Mouse (Mus musculus) skeletal muscle tissue, adult 2 months (tissue): ENCODE results near the gene Crebl2.

Source experiments
- DNase-seq: peaks from one replicate; pipeline ENCODE4 v3.0.0-alpha.2; 2012; ENCODE audit warnings: low read depth, low spot score

The Crebl2 gene

DNA sequence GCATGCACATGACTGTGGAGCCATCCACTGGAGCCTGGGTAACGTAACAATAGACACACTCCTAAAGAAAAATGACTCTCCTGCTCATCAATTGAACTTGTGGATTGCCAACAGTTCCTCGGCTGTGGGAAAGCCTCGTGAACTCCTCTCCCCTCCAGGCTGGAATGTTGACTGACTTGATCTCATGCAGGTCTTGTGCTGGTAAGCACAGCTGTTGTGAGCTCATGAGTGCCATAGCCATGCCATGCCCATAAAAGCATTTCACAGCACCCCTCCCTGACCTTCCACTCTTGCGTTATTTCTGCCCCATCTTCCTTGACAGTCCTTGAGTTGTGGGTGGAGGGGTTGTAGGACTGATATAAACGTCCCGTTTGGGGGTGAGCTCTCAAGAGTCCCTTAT lies 9.5 kb upstream of the Crebl2 start:
- DNase-seq: no peak

GRCm38 (mm10) chr6:134822844-134823243 lies 7.1 kb upstream of the Crebl2 start:
- DNase-seq: no peak

- DNase-seq: no peak
Observed at GRCm38 (mm10) chr6:134830776-134831175, 822 bp downstream of the Crebl2 start.

- no peak for DNase-seq
Observed at GRCm38 (mm10) chr6:134834585-134835251, 4.8 kb downstream of the Crebl2 start.

DNA sequence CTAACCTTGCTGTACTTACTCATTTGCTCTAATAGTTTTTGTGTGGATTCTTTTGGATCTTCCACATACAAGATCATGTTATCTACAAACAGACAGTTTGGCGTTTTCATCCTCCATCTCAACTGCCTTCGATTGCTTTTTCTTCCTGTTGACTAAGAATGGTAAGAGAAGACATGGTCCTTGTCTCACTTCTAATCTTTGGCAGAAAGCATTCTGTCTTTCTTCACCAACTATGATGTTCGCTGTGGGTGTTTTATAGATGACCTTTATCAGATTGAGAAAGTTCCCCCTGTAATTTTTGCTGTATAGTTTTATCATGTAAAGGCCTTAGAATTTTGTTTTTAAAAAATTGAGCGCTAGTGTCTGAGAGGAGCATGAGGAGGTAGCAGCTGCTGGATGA lies 8.2 kb downstream of the Crebl2 start:
- DNase-seq: no peak

DNA sequence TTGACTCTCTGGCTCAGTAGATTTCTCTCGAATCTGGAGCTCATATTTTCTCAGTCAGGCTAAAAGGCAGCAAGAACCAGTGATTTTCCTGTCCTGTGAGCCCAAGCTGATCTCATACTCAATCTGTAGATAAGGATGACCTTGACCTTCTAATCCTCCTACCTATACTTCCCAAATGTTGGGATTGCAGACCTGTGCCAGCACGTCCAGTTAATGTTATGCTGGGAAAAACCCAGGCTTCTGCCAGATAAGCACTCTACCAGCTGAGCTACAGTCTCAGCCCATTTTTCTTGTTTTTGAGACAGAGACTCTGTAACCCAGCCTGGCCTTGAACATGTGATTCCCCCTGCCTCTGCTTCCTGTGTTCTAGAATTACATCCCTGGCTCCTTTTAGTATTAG lies 10.4 kb downstream of the Crebl2 start:
- no peak for DNase-seq

DNA sequence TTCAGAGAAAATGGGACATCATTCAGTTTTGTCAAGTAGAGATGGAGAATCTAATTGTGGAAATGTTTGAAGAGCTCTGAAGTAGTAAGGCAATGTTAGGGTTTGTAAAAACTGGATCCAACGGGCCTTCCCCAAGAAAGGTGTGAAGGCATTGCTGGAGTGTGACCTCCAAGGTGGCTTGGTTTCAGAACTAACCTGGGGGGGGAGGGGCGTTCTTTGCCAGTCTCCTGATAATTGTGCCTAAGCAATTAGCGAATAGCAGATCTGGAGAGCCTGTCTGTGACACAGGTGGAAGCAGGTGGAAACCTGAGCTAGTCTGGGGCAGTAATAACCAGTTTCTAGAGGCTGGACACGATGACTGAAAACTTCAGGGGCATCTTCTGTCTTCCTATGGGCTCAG lies 15.8 kb downstream of the Crebl2 start:
- DNase-seq: no peak

GRCm38 (mm10) chr6:134846308-134846707 lies 16.4 kb downstream of the Crebl2 start:
- DNase-seq: no peak

DNA sequence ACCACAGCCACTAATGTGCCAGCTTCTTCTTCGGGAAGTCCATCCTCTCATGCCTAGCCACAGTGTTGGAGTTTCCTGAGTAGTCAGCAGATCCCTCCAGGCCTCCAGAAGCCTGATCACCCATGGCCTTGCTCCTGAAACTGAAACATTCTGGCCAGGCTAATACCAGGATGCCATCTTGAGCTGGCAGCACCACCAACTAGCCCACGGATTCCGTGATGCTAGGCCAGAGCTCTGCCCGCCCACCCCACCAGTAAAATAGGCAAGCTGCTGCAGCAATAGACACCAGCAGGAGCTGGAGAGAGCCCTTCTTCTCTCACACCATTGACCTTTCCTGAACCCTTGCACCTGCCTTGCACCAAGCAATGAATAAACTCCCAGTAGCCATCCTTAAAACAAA lies 17.6 kb downstream of the Crebl2 start:
- no peak for DNase-seq

DNA sequence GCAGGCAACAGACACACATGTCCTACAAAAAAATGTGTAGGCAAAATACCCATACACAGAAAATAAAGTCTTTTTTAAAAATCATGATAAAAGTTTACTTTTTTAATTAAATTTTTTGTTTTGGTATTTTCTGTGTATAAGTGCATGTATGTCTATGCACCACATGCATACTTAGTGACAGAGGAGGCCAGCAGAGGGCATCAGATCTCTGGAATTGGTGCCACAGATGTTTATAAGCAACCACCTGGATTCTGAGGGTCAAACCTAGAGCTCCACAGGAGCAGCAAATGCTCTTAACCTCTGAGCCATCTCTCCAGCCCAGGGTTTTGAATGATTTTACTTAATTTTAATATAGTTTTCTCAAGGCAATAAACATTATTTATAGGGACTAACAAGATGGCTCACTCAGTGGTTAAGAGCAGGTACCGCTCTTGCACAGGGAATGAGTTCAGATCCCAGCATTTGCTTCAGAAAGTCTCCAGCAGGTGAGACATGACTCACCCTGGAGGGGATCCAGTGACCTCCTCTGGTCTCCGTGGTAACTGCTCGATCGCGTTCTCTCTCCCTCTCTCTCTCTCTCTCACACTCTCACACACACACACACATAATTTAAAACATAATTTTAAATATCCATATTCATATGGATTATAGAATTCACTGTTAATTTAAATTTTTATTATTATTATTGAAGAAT lies 18.4 kb downstream of the Crebl2 start:
- no peak for DNase-seq

GRCm38 (mm10) chr6:134849461-134849860 lies 19.5 kb downstream of the Crebl2 start:
- DNase-seq: no peak

DNA sequence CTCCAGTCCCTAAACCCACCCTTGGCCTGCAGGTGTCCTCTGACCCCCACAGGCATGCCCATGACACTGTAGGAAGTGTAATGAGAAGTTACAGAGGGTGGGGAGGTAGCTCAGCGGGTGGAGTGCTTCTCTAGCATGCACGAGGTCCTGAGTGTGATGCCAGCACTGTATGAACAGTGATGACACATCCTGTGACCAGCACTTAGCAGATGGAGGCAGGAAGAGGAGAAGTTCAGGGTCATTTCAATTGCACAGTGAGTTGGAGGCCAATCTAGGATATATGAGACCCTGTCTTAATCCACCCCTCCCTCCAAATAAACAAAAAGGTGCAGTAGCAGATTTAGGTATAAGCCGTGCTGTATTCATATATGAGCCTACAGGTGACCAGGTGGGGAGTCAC lies 20.0 kb downstream of the Crebl2 start:
- DNase-seq: no peak

GRCm38 (mm10) chr6:134854782-134855181 lies 24.8 kb downstream of the Crebl2 start:
- DNase-seq: no peak

DNA sequence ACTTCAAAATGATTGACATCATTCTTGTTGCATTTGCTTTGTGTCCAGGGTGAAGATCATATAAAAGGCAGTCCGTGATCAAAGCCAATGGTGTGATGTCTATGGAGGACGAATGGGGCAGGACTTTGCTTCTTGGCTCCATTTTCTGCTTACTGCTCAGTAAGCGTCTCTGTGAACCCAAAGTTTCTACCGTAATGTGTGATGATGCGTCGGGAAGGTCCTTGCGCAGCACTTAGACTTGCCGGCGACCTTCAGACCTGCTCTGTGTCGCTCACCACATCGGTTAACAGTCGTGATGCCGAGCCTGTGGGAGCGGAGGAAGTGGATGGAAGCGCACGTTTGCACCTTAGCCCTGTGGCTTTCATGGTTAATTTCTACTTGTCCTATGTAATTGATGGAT lies 26.0 kb downstream of the Crebl2 start:
- no peak for DNase-seq

GRCm38 (mm10) chr6:134859021-134859420 lies 29.1 kb downstream of the Crebl2 start:
- DNase-seq: no peak

DNA sequence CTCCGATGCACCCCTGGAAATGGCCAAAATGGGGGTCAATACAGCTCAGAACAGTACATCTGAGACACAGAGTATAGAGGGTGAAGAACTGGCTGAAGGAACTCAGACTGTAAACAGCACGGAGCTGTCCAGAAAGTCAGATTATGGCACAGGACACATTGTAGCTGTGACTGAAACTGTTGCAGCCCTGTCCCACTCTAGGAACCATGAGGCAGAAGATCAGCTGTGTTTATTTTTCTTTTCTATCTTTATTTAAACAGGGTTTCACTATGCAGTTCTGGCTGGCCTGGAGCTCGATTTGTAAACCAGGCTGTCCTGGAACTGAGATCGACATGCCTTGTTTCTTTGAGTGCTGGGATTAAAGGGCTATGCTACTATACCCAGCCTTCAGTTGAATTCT lies 30.3 kb downstream of the Crebl2 start:
- DNase-seq: no peak

DNA sequence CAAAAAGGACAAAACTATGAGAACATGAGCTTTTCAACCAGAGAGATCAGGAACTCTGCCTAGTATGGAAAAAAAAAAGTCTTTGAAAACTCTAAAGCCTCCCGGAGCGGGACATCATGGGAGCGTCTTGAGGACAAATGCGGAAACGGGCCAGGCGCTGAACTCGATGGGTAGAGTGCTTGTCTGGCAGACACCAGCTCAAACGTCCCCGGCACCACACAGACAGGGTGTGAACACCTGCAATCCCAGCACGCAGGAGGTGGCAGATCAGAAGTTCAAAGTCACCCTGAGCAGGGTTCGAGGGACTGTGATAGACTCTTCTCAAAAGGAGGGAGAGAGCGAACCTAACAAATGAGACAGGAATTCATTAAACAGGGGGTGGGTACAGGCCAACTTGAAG lies 31.4 kb downstream of the Crebl2 start:
- no peak for DNase-seq

DNA sequence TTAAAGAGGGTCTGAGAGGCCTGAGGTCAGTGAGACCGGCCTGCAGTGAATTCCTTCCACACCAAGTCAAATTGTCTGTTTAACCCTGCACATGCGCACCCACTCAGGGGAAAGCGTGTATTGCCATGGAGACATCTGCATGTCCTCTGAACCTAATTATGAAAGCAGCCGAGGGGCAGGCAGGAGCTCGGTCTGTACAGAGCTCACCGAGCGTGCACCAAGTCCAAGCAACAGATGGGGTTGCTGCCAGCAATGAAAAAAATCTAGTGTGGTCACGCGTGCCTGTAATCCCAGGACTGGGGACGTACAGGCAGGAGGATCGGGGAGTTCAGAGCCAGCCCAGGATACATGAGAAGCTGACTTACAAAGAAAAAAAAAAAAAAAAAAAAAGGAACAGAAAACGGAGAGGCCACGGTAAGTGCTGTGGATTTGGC lies 32.7 kb downstream of the Crebl2 start:
- DNase-seq: peak; percentile 10

DNA sequence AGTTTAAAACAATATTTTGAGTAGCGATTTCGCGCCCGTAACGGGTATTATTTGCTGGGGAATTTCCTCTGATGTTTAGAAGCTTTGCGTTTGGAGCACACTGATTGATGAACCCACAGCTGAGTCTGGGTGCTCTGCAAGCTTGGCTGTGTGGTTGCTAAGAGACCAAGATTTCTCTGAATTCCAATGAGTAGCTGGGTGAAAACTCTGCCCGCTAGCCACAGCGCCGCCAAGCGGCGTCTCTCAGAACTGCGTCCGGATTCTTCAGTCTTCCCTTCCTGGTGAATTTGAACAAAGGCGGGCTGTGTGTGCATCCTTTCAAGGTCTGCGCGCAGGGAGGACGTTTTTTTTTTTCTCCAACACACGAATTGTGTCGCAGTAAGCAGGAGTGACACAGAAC lies 33.2 kb downstream of the Crebl2 start:
- DNase-seq: peak; percentile 77

- DNase-seq: no peak
Observed at GRCm38 (mm10) chr6:134866113-134866512, 36.2 kb downstream of the Crebl2 start.

DNA sequence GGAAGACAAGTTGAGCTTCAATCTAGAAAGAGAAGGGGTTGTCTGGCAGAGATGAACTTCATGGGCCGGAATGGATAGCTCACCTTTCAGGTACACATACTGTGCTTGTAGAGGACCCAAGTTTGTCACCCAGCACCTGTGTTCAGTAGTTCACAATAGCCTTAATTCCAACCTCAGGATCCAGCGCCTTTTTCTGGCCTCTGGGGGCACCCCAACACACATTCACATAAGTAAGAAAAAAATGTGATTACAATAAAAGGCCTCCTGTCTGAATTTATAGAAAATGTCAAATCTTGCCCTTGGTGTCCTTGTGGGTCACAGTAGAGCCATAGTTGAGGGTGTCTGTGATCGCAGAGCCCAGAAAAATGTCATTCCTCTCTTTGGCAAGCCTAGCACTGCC lies 37.4 kb downstream of the Crebl2 start:
- DNase-seq: no peak

DNA sequence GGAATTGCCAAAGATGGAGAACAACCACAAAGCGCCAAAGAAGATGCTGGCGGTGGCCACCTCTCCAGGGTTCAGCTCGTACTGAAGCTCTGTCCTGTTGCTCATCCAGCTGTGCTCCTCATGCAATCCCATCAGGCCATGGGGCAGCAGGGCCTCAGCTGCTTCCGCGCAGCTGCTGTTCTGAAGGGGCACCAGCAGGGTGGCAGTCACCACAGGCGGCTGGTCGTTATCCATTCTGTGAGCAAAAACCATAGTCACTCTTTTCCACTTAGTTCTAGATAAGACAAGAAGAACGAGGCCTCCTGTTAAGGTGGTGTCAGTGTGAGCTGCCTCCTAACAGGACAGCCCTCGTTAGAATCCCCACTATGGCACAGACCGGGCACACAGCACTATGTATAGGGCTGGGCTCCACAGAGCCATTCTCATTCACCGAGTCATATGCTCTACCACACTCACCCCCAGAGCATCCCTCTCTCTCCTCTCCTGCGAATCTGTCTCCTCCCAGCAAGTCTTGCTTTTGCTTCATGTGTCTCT lies 40.3 kb downstream of the Crebl2 start:
- DNase-seq: no peak

DNA sequence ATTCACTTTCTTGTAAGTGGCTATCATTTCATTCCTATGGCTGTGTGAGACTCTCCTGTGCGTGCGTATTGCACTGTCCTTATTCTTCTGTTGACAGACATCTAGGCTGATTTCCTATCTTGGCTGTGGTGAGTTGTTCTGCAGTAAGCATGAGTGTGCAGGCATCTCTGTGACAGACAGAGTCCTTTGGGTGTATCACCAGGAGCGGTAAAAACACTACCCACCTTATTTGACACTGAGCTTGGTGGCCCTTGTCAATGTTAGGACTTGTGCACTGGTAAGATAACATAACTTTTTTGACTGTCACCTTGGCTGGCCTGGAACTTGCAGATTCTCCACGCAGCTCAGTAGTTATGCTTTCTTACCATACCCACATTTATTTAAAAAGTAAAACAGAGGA lies 40.9 kb downstream of the Crebl2 start:
- DNase-seq: no peak
